Mouse (Mus musculus): ENCODE measurements around the gene Cux2. TPM values are rescaled to one million over a fixed set of nuclear protein-coding genes. Genes with fewer than 3 reads are reported as not detected.
"Not testable (repeated sequence)": the region's sequence is repeated elsewhere in the genome, so short reads cannot be mapped to it uniquely, and the experiment has no call there.

Gene Cux2
- polyA plus RNA-seq, 1 experiment from 2014 or later = 7.1 TPM

DNA sequence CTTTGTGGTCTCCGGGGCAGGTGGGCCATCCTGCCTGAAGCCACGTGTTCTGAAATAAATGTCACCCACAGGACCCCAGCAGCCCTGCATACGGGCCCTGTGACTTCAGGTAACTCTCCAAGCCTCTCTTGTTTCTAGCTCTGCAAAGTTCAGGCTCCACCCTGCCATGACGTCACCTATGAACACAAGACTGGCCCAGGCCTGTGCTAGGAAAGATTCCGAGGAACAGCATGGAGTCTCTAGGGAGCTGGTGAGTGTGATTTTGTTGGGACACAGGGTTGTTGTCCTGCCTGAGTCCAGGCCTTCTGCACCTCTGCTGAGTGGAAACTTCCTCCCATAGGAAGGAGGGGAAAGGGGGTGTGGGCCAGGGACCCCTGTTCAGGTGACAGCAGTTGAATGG, 181.9 kb downstream of the Cux2 start:
- no peak overlapping the region for H3K9ac ChIP-seq
- WGBS = 61% methylated on average over 5 of the region's 5 CpGs

DNA sequence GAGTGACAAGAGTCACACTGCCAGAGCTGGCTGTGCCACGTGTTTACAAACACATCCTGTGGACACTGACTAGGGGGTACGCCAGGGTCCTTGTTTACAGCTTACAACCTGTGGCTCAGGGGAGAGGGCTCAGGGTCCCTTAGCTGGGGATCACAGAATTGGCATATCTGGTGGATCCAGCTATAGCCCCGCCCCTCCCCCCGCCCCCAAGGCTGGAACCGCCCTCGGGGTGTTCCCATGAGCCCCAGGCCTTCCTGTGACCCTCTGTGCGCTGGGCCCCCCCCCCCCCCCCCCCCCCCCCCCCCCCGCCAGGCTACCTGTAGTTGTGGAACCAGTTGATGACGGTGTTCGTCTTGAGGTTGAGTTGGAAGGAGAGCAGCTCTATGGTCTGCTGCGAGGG, 185.6 kb downstream of the Cux2 start:
- Histone ChIP-seq H3K4me3 (replicated peaks) (no peak overlapping the region), H3K36me3 (peaks cover 6% of the 10 kb centered on the region), H3K27me3 (replicated peaks) (no peaks in the 10 kb centered on the region), H3K4me1 (replicated peaks) (0 out of 2 replicates have a peak, but pooled peaks cover 5% of the 10 kb centered on the region), H3K4me2 (replicated peaks) (peak overlapping the region; percentile 46), H3K9ac (no peak overlapping the region), H3K9me3 (no peaks in the 10 kb centered on the region; the same call in 1 of the 2 replicates), H3K27ac (no peak overlapping the region)
- ATAC-seq = peak; percentile 16; the same call in 1 of the 2 replicates
- 10% methylated on average over 10 of the region's 11 CpGs for WGBS

More for the DNA sequence above, 181.9 kb downstream of the Cux2 start:
- Histone ChIP-seq H3K9me3 (no peaks in the 10 kb centered on the region), H3K27me3 (replicated peaks) (no peaks in the 10 kb centered on the region), H3K4me2 (replicated peaks) (no peak overlapping the region), H3K4me3 (replicated peaks) (no peak overlapping the region), H3K36me3 (no peaks in the 10 kb centered on the region), H3K27ac (no peak overlapping the region), H3K4me1 (replicated peaks) (0 out of 2 replicates have a peak, but pooled peaks cover 5% of the 10 kb centered on the region)
- no peak for ATAC-seq

- ATAC-seq = peak; percentile 19; the same call in 1 of the 2 replicates
- 41% methylated on average over 5 of the region's 5 CpGs for WGBS
Observed at GRCm38 (mm10) chr5:121861964-121862363, 187.9 kb downstream of the Cux2 start.

DNA sequence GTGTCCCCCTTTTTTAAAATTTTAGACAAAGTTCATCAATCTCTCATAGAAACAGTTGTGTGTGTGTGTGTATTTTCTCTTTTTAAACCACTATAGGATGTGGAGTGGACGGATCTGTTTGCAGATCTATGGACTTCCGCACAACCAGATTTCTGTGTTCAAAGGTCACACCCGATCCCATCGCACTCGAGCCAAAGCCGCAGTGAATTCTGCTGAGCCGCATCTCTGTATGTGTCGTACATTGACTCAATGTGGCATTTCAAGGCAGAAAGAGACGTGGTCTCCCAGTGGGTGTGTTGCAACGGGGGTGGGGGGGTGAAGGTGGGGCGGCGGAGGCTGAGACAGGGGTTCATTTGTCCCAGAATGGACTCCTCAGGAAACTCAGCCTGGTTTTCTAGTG, 191.5 kb downstream of the Cux2 start:
- 0 out of 2 replicates have a peak overlapping the region, but pooled peaks have one; percentile 20 for H3K4me2 ChIP-seq (replicated peaks)
- no peaks in the 10 kb centered on the region for H3K27me3 ChIP-seq (replicated peaks)
- no peak overlapping the region for H3K4me3 ChIP-seq (replicated peaks)
- H3K36me3 ChIP-seq = peaks cover 11% of the 10 kb centered on the region
- 67% methylated on average over 12 of the region's 12 CpGs for WGBS
- ATAC-seq = no peak
- H3K4me1 ChIP-seq (replicated peaks) = peaks cover 17% of the 10 kb centered on the region
- 0 out of 2 replicates have a peak overlapping the region, but pooled peaks have one; percentile 27 for H3K27ac ChIP-seq
- no peaks in the 10 kb centered on the region; the same call in 1 of the 2 replicates for H3K9me3 ChIP-seq
- H3K9ac ChIP-seq = no peak overlapping the region

More at GRCm38 (mm10) chr5:121861964-121862363, 187.9 kb downstream of the Cux2 start:
- Histone ChIP-seq H3K9ac (no peak overlapping the region), H3K36me3 (peaks cover 6% of the 10 kb centered on the region), H3K9me3 (no peaks in the 10 kb centered on the region; the same call in 1 of the 2 replicates), H3K4me1 (replicated peaks) (0 out of 2 replicates have a peak, but pooled peaks cover 5% of the 10 kb centered on the region), H3K4me3 (replicated peaks) (no peak overlapping the region), H3K4me2 (replicated peaks) (no peak overlapping the region), H3K27ac (no peak overlapping the region), H3K27me3 (replicated peaks) (no peaks in the 10 kb centered on the region)

DNA sequence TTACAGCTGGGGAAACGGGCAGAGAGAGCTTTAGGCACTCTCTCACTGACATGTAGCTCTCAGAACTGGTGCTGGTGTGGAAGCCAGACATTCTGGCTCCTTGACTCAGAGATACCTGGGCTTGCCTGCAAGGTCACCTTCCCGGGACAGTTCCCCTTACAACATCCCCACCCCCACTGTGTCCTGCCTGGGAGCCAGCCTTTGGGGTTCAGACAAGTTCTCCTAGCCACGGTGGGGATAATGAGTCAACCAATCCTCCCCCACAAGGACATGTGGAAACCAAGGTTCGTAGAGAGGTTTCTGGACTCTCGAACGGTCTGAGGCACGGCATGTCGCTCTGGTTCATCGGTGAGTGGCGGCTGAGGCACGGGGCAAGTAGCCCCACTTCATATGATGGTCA, 193.2 kb downstream of the Cux2 start:
- Histone ChIP-seq H3K27ac (peak overlapping the region; percentile 52; the same call in 1 of the 2 replicates), H3K36me3 (peaks cover 28% of the 10 kb centered on the region), H3K27me3 (replicated peaks) (no peaks in the 10 kb centered on the region), H3K4me1 (replicated peaks) (peaks cover 20% of the 10 kb centered on the region), H3K4me3 (replicated peaks) (no peak overlapping the region), H3K4me2 (replicated peaks) (no peak overlapping the region), H3K9me3 (no peaks in the 10 kb centered on the region; the same call in 1 of the 2 replicates), H3K9ac (no peak overlapping the region)
- WGBS = 82% methylated on average over 11 of the region's 11 CpGs
- ATAC-seq = no peak

GRCm38 (mm10) chr5:121854768-121855167, 195.1 kb downstream of the Cux2 start:
- Histone ChIP-seq H3K9ac (no peak overlapping the region), H3K4me2 (replicated peaks) (no peak overlapping the region), H3K36me3 (peaks cover 29% of the 10 kb centered on the region), H3K4me1 (replicated peaks) (peaks cover 39% of the 10 kb centered on the region), H3K27ac (no peak overlapping the region), H3K4me3 (replicated peaks) (no peak overlapping the region), H3K27me3 (replicated peaks) (no peaks in the 10 kb centered on the region), H3K9me3 (no peaks in the 10 kb centered on the region)
- WGBS = 78% methylated on average over 10 of the region's 10 CpGs
- ATAC-seq = no peak

DNA sequence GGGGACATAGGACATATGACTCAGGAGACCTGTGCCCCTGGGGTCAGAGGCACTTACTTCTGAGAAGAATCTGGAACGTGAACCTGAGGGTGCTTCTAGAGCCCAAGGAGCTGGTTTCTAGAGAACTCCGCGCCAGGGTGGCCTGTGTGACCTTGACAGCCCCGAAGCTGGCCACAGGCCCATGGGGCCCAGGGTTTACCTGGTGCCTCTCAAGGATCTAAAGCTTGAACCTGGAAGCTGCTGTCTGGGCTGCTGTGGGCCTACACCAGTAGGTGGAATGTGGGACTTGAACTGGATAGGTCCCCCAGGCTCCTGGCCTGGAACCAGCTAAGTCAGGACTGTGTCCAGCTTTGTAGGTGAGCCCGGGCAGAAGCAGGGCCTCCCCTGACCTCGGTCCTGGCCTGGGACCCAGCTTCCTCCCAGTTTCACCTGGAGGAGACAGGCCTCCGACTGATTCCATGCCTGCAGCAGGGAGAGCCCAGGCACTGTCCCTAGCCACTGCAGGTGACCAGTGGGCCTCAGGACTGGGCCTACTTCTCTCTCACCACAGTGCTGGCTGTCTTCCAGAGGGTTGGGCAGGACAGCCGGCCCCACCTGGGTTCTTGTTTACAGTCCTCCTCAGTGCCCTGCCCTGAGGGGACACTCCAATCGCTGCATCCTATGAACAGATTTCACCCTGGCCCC, 196.4 kb downstream of the Cux2 start:
- Histone ChIP-seq H3K4me1 (replicated peaks) (peaks cover 41% of the 10 kb centered on the region), H3K9me3 (no peaks in the 10 kb centered on the region), H3K4me2 (replicated peaks) (no peak overlapping the region; the same call in 1 of the 2 replicates), H3K9ac (0 out of 2 replicates have a peak overlapping the region, but pooled peaks have one; percentile 5), H3K36me3 (peaks cover 29% of the 10 kb centered on the region), H3K4me3 (replicated peaks) (no peak overlapping the region), H3K27me3 (replicated peaks) (no peaks in the 10 kb centered on the region), H3K27ac (peak overlapping the region; percentile 69)
- 72% methylated on average over 9 of the region's 9 CpGs for WGBS
- peak; percentile 46 for ATAC-seq

DNA sequence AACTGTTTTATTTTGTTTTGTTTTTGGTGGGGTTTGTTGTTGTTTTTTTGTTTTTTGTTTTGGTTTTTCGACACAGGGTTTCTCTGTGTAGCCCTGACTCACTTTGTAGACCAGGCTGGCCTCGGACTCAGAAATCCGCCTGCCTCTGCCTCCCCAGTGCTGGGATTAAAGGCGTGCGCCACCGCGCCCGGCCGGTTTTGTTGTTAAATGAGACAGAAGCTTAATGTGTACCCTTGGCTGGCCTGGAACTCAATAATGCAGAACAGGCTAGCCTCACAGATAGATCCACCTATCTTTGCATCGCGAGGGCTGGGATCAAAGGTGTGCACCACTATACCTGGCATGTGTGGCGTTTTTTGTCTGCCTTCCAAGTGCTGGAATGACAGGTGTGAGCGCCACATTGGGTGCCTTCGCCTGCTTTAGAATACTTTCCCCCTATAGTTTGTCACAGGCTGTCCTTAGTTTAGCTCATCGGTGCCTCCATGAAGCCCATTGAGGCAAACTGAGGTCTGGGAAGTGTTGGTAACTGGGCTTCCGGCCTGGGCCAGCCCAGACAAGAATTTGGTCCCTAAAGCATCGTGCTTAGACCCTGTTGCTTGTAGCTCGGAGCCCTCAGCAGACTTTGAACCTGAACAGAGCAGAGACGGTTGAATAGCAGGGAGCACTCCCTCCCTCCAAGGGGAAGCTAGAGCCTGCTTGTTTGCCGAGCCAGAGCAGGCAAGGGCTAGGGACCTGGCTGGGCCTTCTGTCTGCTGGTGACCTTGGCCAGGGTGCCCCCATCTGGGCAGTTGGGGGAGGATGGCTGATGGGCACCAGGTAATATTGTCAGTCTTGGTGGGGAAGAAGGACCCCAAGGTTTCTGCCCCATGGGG, 200.2 kb downstream of the Cux2 start:
- H3K9me3 ChIP-seq = no peaks in the 10 kb centered on the region
- peaks cover 29% of the 10 kb centered on the region for H3K36me3 ChIP-seq
- 0 out of 2 replicates have a peak, but pooled peaks cover 7% of the 10 kb centered on the region for H3K27me3 ChIP-seq (replicated peaks)
- H3K4me1 ChIP-seq (replicated peaks) = peaks cover 33% of the 10 kb centered on the region
- 32% methylated on average over 20 of the region's 20 CpGs for WGBS
- ATAC-seq = peak; percentile 29; the same call in 1 of the 2 replicates
- peak overlapping the region; percentile 86 for H3K27ac ChIP-seq
- peak overlapping the region; percentile 87 for H3K4me3 ChIP-seq (replicated peaks)
- H3K9ac ChIP-seq = peak overlapping the region; percentile 81
- peak overlapping the region; percentile 76 for H3K4me2 ChIP-seq (replicated peaks)

DNA sequence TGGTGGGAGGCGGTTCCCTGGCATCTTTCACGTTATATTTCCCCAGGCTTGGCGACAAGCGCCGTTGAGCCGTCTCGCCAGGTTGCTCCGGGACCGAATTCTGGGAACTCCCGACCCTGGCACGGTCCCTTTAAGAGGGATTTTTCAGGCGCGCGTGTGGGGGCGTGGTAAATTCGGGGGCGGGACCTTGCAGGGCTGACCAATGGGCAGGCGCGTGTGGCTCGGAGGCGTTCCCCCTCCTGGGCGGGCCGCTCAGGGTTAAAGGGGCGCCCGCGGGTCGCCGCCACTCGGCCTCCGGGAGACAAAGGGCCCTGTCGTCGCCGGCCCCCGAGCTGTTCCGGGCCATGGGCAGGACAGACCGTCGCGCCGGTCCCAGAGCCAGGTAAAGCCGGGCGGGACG, 201.2 kb downstream of the Cux2 start, which contains the start of gene Pheta1:
Pheta1 (plus strand) TSS at position 242 of the 400 bp plus-strand sequence.
- peak within 1 kb of the TSS; percentile 81 for H3K9ac ChIP-seq
- WGBS = under 1% methylated on average over 31 of the region's 42 CpGs
- ATAC-seq = peak; percentile 89
- H3K27me3 ChIP-seq (replicated peaks) = peaks cover 9% of the 10 kb centered on the region; the same call in 1 of the 2 replicates
- H3K4me1 ChIP-seq (replicated peaks) = peaks cover 27% of the 10 kb centered on the region
- no peaks in the 10 kb centered on the region for H3K9me3 ChIP-seq
- peak within 1 kb of the TSS; percentile 76 for H3K4me2 ChIP-seq (replicated peaks)
- peaks cover 26% of the 10 kb centered on the region for H3K36me3 ChIP-seq
- peak within 1 kb of the TSS; percentile 87 for H3K4me3 ChIP-seq (replicated peaks)
- peak within 1 kb of the TSS; percentile 86 for H3K27ac ChIP-seq

- H3K9ac ChIP-seq = peak overlapping the region; percentile 81
- H3K27ac ChIP-seq = peak overlapping the region; percentile 86
- peaks cover 21% of the 10 kb centered on the region for H3K36me3 ChIP-seq
- no peaks in the 10 kb centered on the region for H3K9me3 ChIP-seq
- ATAC-seq = peak; percentile 52
- H3K4me1 ChIP-seq (replicated peaks) = peaks cover 26% of the 10 kb centered on the region
- peak overlapping the region; percentile 87 for H3K4me3 ChIP-seq (replicated peaks)
- H3K27me3 ChIP-seq (replicated peaks) = peaks cover 10% of the 10 kb centered on the region; the same call in 1 of the 2 replicates
- WGBS = under 1% methylated on average over 17 of the region's 17 CpGs
- H3K4me2 ChIP-seq (replicated peaks) = peak overlapping the region; percentile 76
Observed at GRCm38 (mm10) chr5:121848035-121848519, 201.8 kb downstream of the Cux2 start.

GRCm38 (mm10) chr5:121847269-121847668, 202.6 kb downstream of the Cux2 start:
- ATAC-seq; H3K4me2 ChIP-seq (replicated peaks); H3K4me3 ChIP-seq (replicated peaks); H3K9ac ChIP-seq; H3K27ac ChIP-seq; H3K27me3 ChIP-seq (replicated peaks); H3K9me3 ChIP-seq: not testable (repeated sequence)
- Histone ChIP-seq H3K36me3 (peaks cover 13% of the 10 kb centered on the region), H3K4me1 (replicated peaks) (peaks cover 31% of the 10 kb centered on the region)
- WGBS = 88% methylated on average over 3 of the region's 3 CpGs
